Comparison of ENCODE assay signal across 8 mouse cellular contexts in genomic region chr2:163657975-163658886, GRCm38 (mm10). TPM values are rescaled to one million over a fixed set of nuclear protein-coding genes. Genes with fewer than 3 reads are reported as not detected.
DNase-seq lines count a peak whose midpoint lies in the region; ATAC-seq and TF ChIP-seq lines count a peak whose summit lies in the region.

TSS of gene Pkig (plus strand) at chr2:163658386.

- DNase-seq in adrenal gland, adult (ENCODE audit: inconsistent age in 2 of 2, low spot score in 1 of 2): peak; percentile 90 to 94
- peak; percentile 89 for DNase-seq in gastrocnemius, postnatal 10 days
- peak; percentile 22 for DNase-seq in hindlimb bud, embryonic 11.5 days (ENCODE audit: extremely low spot score, low read depth, low spot score)
- peak; percentile 76 to 94 for DNase-seq in left cerebral cortex, postnatal 10 days (ENCODE audit: extremely low spot score in 1 of 2, low spot score in 2 of 2)
- peak; percentile 93 to 94 for DNase-seq in right cerebral cortex, postnatal 10 days (ENCODE audit: low spot score in 2 of 2)
- peak; percentile 86 for DNase-seq in urinary bladder, postnatal 14 days (ENCODE audit: low spot score)

- H3K4me3 ChIP-seq in cortical plate, adult 2 months (ENCODE audit: insufficient read depth, low read length): peak within 1 kb of the TSS; percentile 68

- TF ChIP-seq POLR2A in cortical plate, adult 2 months (IDR thresholded peaks at IDR 0.05; ENCODE audit: extremely low read depth, insufficient read depth, low read length): 0 out of 2 replicates have a peak, but pooled peaks have one; percentile 6

- intact Hi-C loops in left cerebral cortex, postnatal 10 days (cut with DNase I): no loop called here

- ATAC-seq in megakaryocyte progenitor cell, adult 5-6 weeks (replicated peaks; ENCODE audit: poor library complexity): peak; percentile 95

- peak within 1 kb of the TSS; percentile 77 for H3K27ac ChIP-seq in cortical plate, adult 2 months (ENCODE audit: insufficient read depth, low read length)

- H3K4me1 ChIP-seq in cortical plate, adult 2 months (ENCODE audit: control insufficient read depth, insufficient read depth, low read length): peaks cover 12% of the 10 kb centered on the region

- TF ChIP-seq CTCF in cortical plate, adult 2 months (IDR thresholded peaks at IDR 0.05; ENCODE audit: extremely low read depth, insufficient read depth, low read length): no peak

RNA-seq across cellular contexts. Expression of gene Pkig, which starts in this region (rescaled TPM):
- polyA plus RNA-seq in cortical plate, adult 2 months (2012; rRNA removed): 143 and 146 TPM in 2 replicates
- 100 to 1,000 TPM; 123 to 129 TPM for total RNA-seq in gastrocnemius, postnatal 10 days (2021)
- total RNA-seq in left cerebral cortex, postnatal 10 days (2021): 10 to 100 TPM; 95.0 to 98.5 TPM
- total RNA-seq in megakaryocyte progenitor cell, adult 5-6 weeks (2015): 50.8 and 54.4 TPM in 2 replicates
- 52.9 and 56.3 TPM in 2 replicates for total RNA-seq in megakaryocyte progenitor cell, adult 5-6 weeks (2017)

Comparison
In these comparisons a context has a peak if more than half of its experiments do, and no peak if none do; other contexts are left out.
1. Peak in every context shown above with its lines: DNase-seq, ATAC-seq, H3K4me3 ChIP-seq and H3K27ac ChIP-seq.
2. DNase-seq: peak in every context shown above with its lines; median percentile 94 in right cerebral cortex, postnatal 10 days; 92 in adrenal gland, adult; 89 in gastrocnemius, postnatal 10 days; 86 in urinary bladder, postnatal 14 days; 85 in left cerebral cortex, postnatal 10 days; 22 in hindlimb bud, embryonic 11.5 days.